9 mouse cellular contexts compared by ENCODE assay signal in the genomic region with DNA sequence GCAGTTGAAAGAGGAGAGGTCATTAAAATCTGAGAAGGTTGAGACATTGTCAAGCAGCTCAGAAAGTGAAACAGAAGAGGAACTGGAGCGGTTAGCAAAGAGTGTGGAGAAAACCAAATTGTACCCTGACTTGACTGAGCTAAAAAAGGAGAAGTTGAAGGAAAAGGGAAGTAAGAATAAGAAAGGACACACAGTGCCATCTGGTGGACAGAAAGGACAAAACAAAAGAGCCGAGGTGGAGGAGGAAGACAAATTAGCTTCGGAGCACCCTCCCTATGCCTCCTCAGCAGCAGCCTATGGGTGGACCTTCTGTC. TPM values are rescaled to one million over a fixed set of nuclear protein-coding genes. Genes with fewer than 3 reads are reported as not detected.
DNase-seq lines count a peak whose midpoint lies in the region; ATAC-seq lines count a peak whose summit lies in the region.
"Had no signal": no experiment of that assay in that cellular context is flagged by ENCODE, and none has a peak within 500 bp of the region (broad histone marks: within the 10 kb centered on the region; RNA-seq: fewer than 3 reads in every experiment).

No protein-coding gene starts in this region.

- H3K4me1 ChIP-seq in midbrain, embryonic 11.5 days (ENCODE audit: control insufficient read depth, insufficient read depth, low read length) = no peaks in the 10 kb centered on the region
- H3K4me1 ChIP-seq in midbrain, embryonic 15.5 days = 0 out of 2 replicates have a peak, but pooled peaks cover 3% of the 10 kb centered on the region
- no peaks in the 10 kb centered on the region for H3K4me1 ChIP-seq in heart, embryonic 10.5 days
- no peaks in the 10 kb centered on the region for H3K4me1 ChIP-seq in forebrain, embryonic 16.5 days (replicated peaks; ENCODE audit: control insufficient read depth, insufficient read depth, low read length)
- H3K4me1 ChIP-seq: neural tube, embryonic 12.5 days had no signal

- H3K9me3 ChIP-seq in midbrain, embryonic 11.5 days (ENCODE audit: control insufficient read depth, low read length) = no peaks in the 10 kb centered on the region; the same call in 1 of the 2 replicates
- peaks cover 3% of the 10 kb centered on the region; the same call in 1 of the 2 replicates for H3K9me3 ChIP-seq in midbrain, embryonic 15.5 days
- H3K9me3 ChIP-seq in heart, embryonic 10.5 days = peaks cover 5% of the 10 kb centered on the region; the same call in 1 of the 2 replicates
- 0 out of 2 replicates have a peak, but pooled peaks cover 2% of the 10 kb centered on the region for H3K9me3 ChIP-seq in forebrain, embryonic 16.5 days (ENCODE audit: control insufficient read depth, low read length)
- H3K9me3 ChIP-seq: neural tube, embryonic 12.5 days had no signal

- H3K4me3 ChIP-seq in midbrain, embryonic 11.5 days (ENCODE audit: low read depth, low read length) = no peak overlapping the region
- no peak overlapping the region for H3K4me3 ChIP-seq in midbrain, embryonic 15.5 days
- no peak overlapping the region for H3K4me3 ChIP-seq in heart, embryonic 10.5 days
- H3K4me3 ChIP-seq in forebrain, embryonic 16.5 days (replicated peaks; ENCODE audit: low read length) = no peak overlapping the region
- H3K4me3 ChIP-seq: neural tube, embryonic 12.5 days had no signal

- no peak overlapping the region for H3K4me2 ChIP-seq in midbrain, embryonic 11.5 days
- no peak overlapping the region for H3K4me2 ChIP-seq in midbrain, embryonic 15.5 days
- no peak overlapping the region for H3K4me2 ChIP-seq in forebrain, embryonic 16.5 days (ENCODE audit: low read length)
- H3K4me2 ChIP-seq: neural tube, embryonic 12.5 days had no signal

- DNase-seq in cerebellum, postnatal 14 days = peak; percentile 38 to 46
- DNase-seq in cerebellum, postnatal 36 days = no peak
- peak; percentile 84 for DNase-seq in midbrain, embryonic 11.5 days (ENCODE audit: low spot score, missing footprints)
- peak; percentile 6 for DNase-seq in heart, embryonic 10.5 days (ENCODE audit: low spot score)
- DNase-seq in adrenal gland, postnatal 10 days = no peak

- no peak overlapping the region for H3K9ac ChIP-seq in midbrain, embryonic 11.5 days (ENCODE audit: low read length)
- H3K9ac ChIP-seq in midbrain, embryonic 15.5 days = no peak overlapping the region
- H3K9ac ChIP-seq in forebrain, embryonic 16.5 days (replicated peaks; ENCODE audit: low read depth, low read length) = no peak overlapping the region
- H3K9ac ChIP-seq: neural tube, embryonic 12.5 days had no signal

- no peaks in the 10 kb centered on the region for H3K36me3 ChIP-seq in midbrain, embryonic 11.5 days (ENCODE audit: control insufficient read depth, insufficient read depth, low read length)
- H3K36me3 ChIP-seq in midbrain, embryonic 15.5 days (replicated peaks) = no peaks in the 10 kb centered on the region
- no peaks in the 10 kb centered on the region for H3K36me3 ChIP-seq in heart, embryonic 10.5 days
- H3K36me3 ChIP-seq in forebrain, embryonic 16.5 days (ENCODE audit: control insufficient read depth, insufficient read depth) = no peaks in the 10 kb centered on the region

- 74% methylated on average over 3 of the region's 3 CpGs for WGBS in midbrain, embryonic 11.5 days
- WGBS in midbrain, embryonic 15.5 days = 66% methylated on average over 3 of the region's 3 CpGs
- 69% methylated on average over 3 of the region's 3 CpGs for WGBS in heart, embryonic 10.5 days
- 76% methylated on average over 3 of the region's 3 CpGs for WGBS in forebrain, embryonic 16.5 days

- H3K27ac ChIP-seq in midbrain, embryonic 11.5 days (ENCODE audit: low read depth, low read length) = no peak overlapping the region
- no peak overlapping the region for H3K27ac ChIP-seq in midbrain, embryonic 15.5 days
- no peak overlapping the region for H3K27ac ChIP-seq in heart, embryonic 10.5 days
- H3K27ac ChIP-seq in forebrain, embryonic 16.5 days (ENCODE audit: low read length) = no peak overlapping the region
- H3K27ac ChIP-seq: neural tube, embryonic 12.5 days had no signal

- H3K27me3 ChIP-seq in midbrain, embryonic 11.5 days (ENCODE audit: control insufficient read depth, insufficient read depth, low read length) = no peaks in the 10 kb centered on the region
- no peaks in the 10 kb centered on the region for H3K27me3 ChIP-seq in midbrain, embryonic 15.5 days (replicated peaks)
- H3K27me3 ChIP-seq in heart, embryonic 10.5 days (ENCODE audit: insufficient read depth, poor library complexity, severe bottlenecking) = no peaks in the 10 kb centered on the region
- no peaks in the 10 kb centered on the region for H3K27me3 ChIP-seq in forebrain, embryonic 16.5 days (replicated peaks; ENCODE audit: control insufficient read depth, insufficient read depth, low read length)
- H3K27me3 ChIP-seq: neural tube, embryonic 12.5 days had no signal

- no peak for ATAC-seq in midbrain, embryonic 11.5 days (ENCODE audit: low FRiP score)
- no peak for ATAC-seq in midbrain, embryonic 15.5 days (replicated peaks)
- peak; percentile 69 for ATAC-seq in monocyte, adult 5-6 weeks (replicated peaks; ENCODE audit: insufficient number of reproducible peaks, low FRiP score, low TSS enrichment, poor library complexity, severe bottlenecking)
- ATAC-seq in forebrain, embryonic 16.5 days = no peak

RNA-seq across cellular contexts. Expression of gene Cdkl4, which starts 13.0 kb away (rescaled TPM):
- 1.4 and 2.0 TPM in 2 replicates for polyA plus RNA-seq in midbrain, embryonic 11.5 days (2014; fragmentation: Nextera tagmentation; extraction: Ambion mirVana)
- 5.1 and 5.5 TPM in 2 replicates for polyA plus RNA-seq in midbrain, embryonic 15.5 days (2015; fragmentation: Nextera tagmentation; extraction: Ambion mirVana)
- polyA plus RNA-seq in heart, embryonic 10.5 days (2016; fragmentation: Nextera tagmentation; extraction: Ambion mirVana) = 0.07 and 0.24 TPM in 2 replicates
- 0.29 to 1.4 TPM (median 0.38 TPM) in 3 replicates for total RNA-seq in monocyte, adult 5-6 weeks (2017)
- under 1 TPM; 0.09 to 0.15 TPM for total RNA-seq in adrenal gland, postnatal 10 days (2021)
- 3.1 and 3.9 TPM in 2 replicates for polyA plus RNA-seq in forebrain, embryonic 16.5 days (2015; fragmentation: Nextera tagmentation; extraction: Ambion mirVana)

Comparison
In these comparisons a context has a peak if more than half of its experiments do, and no peak if none do; other contexts are left out.
1. DNase-seq: peak in cerebellum, postnatal 14 days (2 of 2), midbrain, embryonic 11.5 days (single experiment) and heart, embryonic 10.5 days (single experiment); none in cerebellum, postnatal 36 days (0 of 2) and adrenal gland, postnatal 10 days (single experiment).